Comparison of ENCODE assay signal across 9 mouse cellular contexts in the genomic region with DNA sequence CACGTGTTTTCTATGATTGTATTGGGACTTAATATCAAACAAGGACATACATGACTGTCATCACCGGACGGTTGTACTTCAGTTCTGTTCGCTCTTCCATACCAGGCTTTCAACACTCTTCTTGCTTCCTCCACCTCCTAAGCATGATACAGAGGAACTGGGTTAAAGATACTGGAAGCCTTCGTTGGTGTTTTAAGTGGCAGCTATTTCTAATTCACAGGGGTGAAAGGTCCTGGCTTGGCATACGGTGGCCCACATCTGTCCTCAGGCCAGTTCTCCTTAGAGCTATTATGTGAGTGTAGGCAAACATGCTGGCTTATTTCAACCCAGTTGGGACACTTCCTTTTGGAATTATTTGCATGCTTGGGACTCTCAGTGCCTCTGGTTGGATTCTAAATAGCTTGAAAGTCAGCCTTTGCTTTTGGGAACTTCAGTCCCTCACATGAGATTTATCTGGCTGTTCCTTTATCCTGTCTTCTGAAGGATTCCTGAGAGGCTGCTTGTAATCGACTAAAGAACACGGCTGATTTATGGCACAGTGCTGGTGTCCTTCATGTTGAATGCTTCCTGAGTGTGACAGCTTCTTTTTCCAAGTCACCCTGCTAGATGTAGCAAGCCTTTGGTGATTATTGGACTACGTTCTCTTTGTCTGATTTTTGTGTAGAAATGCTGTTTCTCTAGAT. TPM values are rescaled to one million over a fixed set of nuclear protein-coding genes. Genes with fewer than 3 reads are reported as not detected.
DNase-seq lines count a peak whose midpoint lies in the region; ATAC-seq and TF ChIP-seq lines count a peak whose summit lies in the region.
"Had no signal": no experiment of that assay in that cellular context is flagged by ENCODE, and none has a peak within 500 bp of the region (broad histone marks: within the 10 kb centered on the region; RNA-seq: fewer than 3 reads in every experiment).

No protein-coding gene starts in this region.

- no peaks in the 10 kb centered on the region for H3K9me3 ChIP-seq in heart, embryonic 10.5 days
- no peaks in the 10 kb centered on the region for H3K9me3 ChIP-seq in lung, embryonic 14.5 days (ENCODE audit: low read depth, low read length)

- WGBS in heart, embryonic 10.5 days: 31% methylated on average over 9 of the region's 9 CpGs
- WGBS in lung, embryonic 14.5 days: 53% methylated on average over 9 of the region's 9 CpGs

- no peak for DNase-seq in heart, embryonic 10.5 days (ENCODE audit: low spot score)
- no peak for DNase-seq in heart, postnatal 25 days (ENCODE audit: low spot score)
- DNase-seq in lung, embryonic 14.5 days: peak; percentile 30
- DNase-seq in lung, postnatal 4 days: no peak
- DNase-seq in embryo, embryonic 9.5 days (ENCODE audit: extremely low spot score): peak; percentile 24
- no peak for DNase-seq in spleen, postnatal 4 days (ENCODE audit: low spot score in 2 of 2)
- no peak for DNase-seq in spleen, postnatal 36 days (ENCODE audit: low spot score in 2 of 2)
- DNase-seq: cerebellum, postnatal 25 days had no signal

- intact Hi-C loops in heart, postnatal 25 days (cut with DNase I): no loop called here

- H3K4me1 ChIP-seq in heart, embryonic 10.5 days: peaks cover 32% of the 10 kb centered on the region
- no peaks in the 10 kb centered on the region for H3K4me1 ChIP-seq in lung, embryonic 14.5 days (ENCODE audit: insufficient read depth)

- H3K27me3 ChIP-seq in heart, embryonic 10.5 days (ENCODE audit: insufficient read depth, poor library complexity, severe bottlenecking): no peaks in the 10 kb centered on the region
- H3K27me3 ChIP-seq in lung, embryonic 14.5 days (ENCODE audit: insufficient read depth, low read length): no peaks in the 10 kb centered on the region

- H3K9ac ChIP-seq in lung, embryonic 14.5 days: no peak overlapping the region

- H3K4me3 ChIP-seq in heart, embryonic 10.5 days: 0 out of 2 replicates have a peak overlapping the region, but pooled peaks have one; percentile 3
- no peak overlapping the region for H3K4me3 ChIP-seq in lung, embryonic 14.5 days (ENCODE audit: low read depth, low read length)

- peak overlapping the region; percentile 47; the same call in 1 of the 2 replicates for H3K27ac ChIP-seq in heart, embryonic 10.5 days
- 0 out of 2 replicates have a peak overlapping the region, but pooled peaks have one; percentile 24 for H3K27ac ChIP-seq in lung, embryonic 14.5 days (ENCODE audit: low read depth)

- TF ChIP-seq CTCF in lung, embryonic 14.5 days (IDR thresholded peaks at IDR 0.05; ENCODE audit: low read depth): no peak

- no peaks in the 10 kb centered on the region for H3K36me3 ChIP-seq in heart, embryonic 10.5 days
- H3K36me3 ChIP-seq in lung, embryonic 14.5 days (ENCODE audit: insufficient read depth): no peaks in the 10 kb centered on the region

- ATAC-seq in lung, embryonic 14.5 days (ENCODE audit: insufficient read depth): no peak
- ATAC-seq in megakaryocyte, adult 5-6 weeks (ENCODE audit: poor library complexity, severe bottlenecking): 0 out of 2 replicates have a peak, but pooled peaks have one; percentile 6

- H3K4me2 ChIP-seq in lung, embryonic 14.5 days: no peak overlapping the region

RNA-seq across cellular contexts. Expression of gene Arl15, which starts 17.7 kb away (rescaled TPM):
- polyA plus RNA-seq in heart, embryonic 10.5 days (2016; fragmentation: Nextera tagmentation; extraction: Ambion mirVana): 7.5 and 8.9 TPM in 2 replicates
- total RNA-seq in heart, postnatal 25 days (2021): 1 to 10 TPM; 8.5 to 9.4 TPM
- 8.6 and 11.8 TPM in 2 replicates for polyA plus RNA-seq in lung, embryonic 14.5 days (2014; fragmentation: Nextera tagmentation; extraction: Ambion mirVana)
- total RNA-seq in megakaryocyte, adult 5-6 weeks (2015): 11.0 and 14.3 TPM in 2 replicates
- 12.1 and 13.5 TPM in 2 replicates for total RNA-seq in megakaryocyte, adult 5-6 weeks (2017)

Comparison
In these comparisons a context has a peak if more than half of its experiments do, and no peak if none do; other contexts are left out.
1. DNase-seq: peak in lung, embryonic 14.5 days (single experiment) and embryo, embryonic 9.5 days (single experiment); none in heart, embryonic 10.5 days (single experiment), heart, postnatal 25 days (single experiment), lung, postnatal 4 days (0 of 2), spleen, postnatal 4 days (0 of 2) and spleen, postnatal 36 days (0 of 2).